Mouse (Mus musculus): ENCODE data around the gene Cdk1. TPM values are rescaled to one million over a fixed set of nuclear protein-coding genes. Genes with fewer than 3 reads are reported as not detected.

Cdk1 gene
- 344 and 384 TPM in 2 replicates for polyA plus RNA-seq (2015; fragmentation: Nextera tagmentation; extraction: Ambion mirVana)

GRCm38 (mm10) chr10:69352212-69353085 is at the start of gene Cdk1:
Gene Cdk1, minus strand, starts transcription at chr10:69352938.
- Histone ChIP-seq H3K4me2 (peak within 1 kb of the TSS; percentile 76), H3K9ac (peak within 1 kb of the TSS; percentile 95), H3K27ac (replicated peaks) (peak within 1 kb of the TSS; percentile 94), H3K36me3 (peaks cover 32% of the 10 kb centered on the region), H3K27me3 (replicated peaks) (no peaks in the 10 kb centered on the region), H3K9me3 (peaks cover 6% of the 10 kb centered on the region; the same call in 1 of the 2 replicates), H3K4me1 (peaks cover 41% of the 10 kb centered on the region), H3K4me3 (peak within 1 kb of the TSS; percentile 92)
- WGBS = under 1% methylated on average over 51 of the region's 51 CpGs
- ATAC-seq (ENCODE audit: extremely low read depth, insufficient number of reproducible peaks, low FRiP score, low TSS enrichment) = peak; percentile 88

GRCm38 (mm10) chr10:69399814-69400385 is 47.2 kb upstream of the Cdk1 start:
- WGBS = 5% methylated on average over 17 of the region's 17 CpGs
- Histone ChIP-seq H3K4me2 (peak overlapping the region; percentile 100), H3K4me1 (peaks cover 24% of the 10 kb centered on the region), H3K27me3 (replicated peaks) (peaks cover 59% of the 10 kb centered on the region), H3K9me3 (no peaks in the 10 kb centered on the region), H3K27ac (replicated peaks) (no peak overlapping the region), H3K9ac (peak overlapping the region; percentile 80), H3K36me3 (no peaks in the 10 kb centered on the region), H3K4me3 (peak overlapping the region; percentile 78)
- no peak for ATAC-seq (ENCODE audit: extremely low read depth, insufficient number of reproducible peaks, low FRiP score, low TSS enrichment)

DNA sequence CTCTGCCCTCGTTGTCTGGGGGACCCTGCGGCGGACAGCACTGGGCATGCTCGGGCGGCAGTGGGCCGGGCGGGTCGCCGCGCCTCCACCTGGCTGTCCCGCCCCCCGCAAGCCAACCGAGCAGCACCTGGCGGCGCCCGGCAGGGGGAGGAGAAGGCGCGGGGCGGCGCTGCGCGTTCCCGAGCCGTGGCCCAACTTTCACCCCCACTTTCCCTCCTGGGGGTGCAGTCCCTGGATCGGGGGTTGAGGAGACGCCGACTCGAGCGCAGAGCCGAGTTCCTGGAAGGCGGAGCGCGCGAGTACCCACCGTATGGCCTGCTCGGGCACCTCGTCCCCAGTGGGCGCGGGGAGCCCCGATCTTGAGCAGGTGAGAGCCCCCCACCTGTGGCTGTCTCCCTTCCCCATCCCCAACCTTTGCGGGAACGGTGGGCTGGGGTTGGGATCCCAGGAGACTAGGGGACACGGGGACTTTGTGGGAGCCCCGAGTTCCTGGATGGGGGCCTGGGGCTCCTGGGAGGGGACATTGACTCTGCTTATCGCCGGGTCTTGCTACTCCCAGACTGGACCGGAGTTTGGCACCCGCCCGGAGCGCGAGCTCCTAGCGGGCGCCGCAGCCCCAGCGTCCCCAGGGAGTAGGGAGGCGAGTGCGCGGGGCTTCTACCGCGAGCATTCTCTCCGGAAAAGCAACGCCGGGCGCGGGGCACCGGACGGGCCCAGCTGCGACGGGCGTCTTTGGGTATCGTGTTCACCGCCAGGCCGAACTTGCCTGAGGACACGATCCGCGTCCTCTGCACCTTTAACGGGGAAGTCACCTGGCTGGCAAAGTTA is 46.2 kb upstream of the Cdk1 start, which contains the start of gene Ank3:
Gene Ank3 (plus strand): TSS at position 11 of the 828 bp plus-strand sequence.
- ATAC-seq (ENCODE audit: extremely low read depth, insufficient number of reproducible peaks, low FRiP score, low TSS enrichment) = 0 out of 2 replicates have a peak, but pooled peaks have one; percentile 2
- peaks cover 27% of the 10 kb centered on the region for H3K4me1 ChIP-seq
- peak within 1 kb of the TSS; percentile 100 for H3K4me2 ChIP-seq
- H3K9ac ChIP-seq = peak within 1 kb of the TSS; percentile 80
- no peaks in the 10 kb centered on the region for H3K36me3 ChIP-seq
- H3K4me3 ChIP-seq = peak within 1 kb of the TSS; percentile 78
- H3K27ac ChIP-seq (replicated peaks) = no peak within 1 kb of the TSS
- WGBS = under 1% methylated on average over 77 of the region's 77 CpGs
- H3K9me3 ChIP-seq = no peaks in the 10 kb centered on the region
- peaks cover 62% of the 10 kb centered on the region for H3K27me3 ChIP-seq (replicated peaks)

- ATAC-seq (ENCODE audit: extremely low read depth, insufficient number of reproducible peaks, low FRiP score, low TSS enrichment) = no peak
- no peaks in the 10 kb centered on the region for H3K36me3 ChIP-seq
- H3K27ac ChIP-seq (replicated peaks) = no peak overlapping the region
- WGBS = under 1% methylated on average over 26 of the region's 26 CpGs
- peak overlapping the region; percentile 78 for H3K4me3 ChIP-seq
- peaks cover 30% of the 10 kb centered on the region for H3K4me1 ChIP-seq
- H3K4me2 ChIP-seq = peak overlapping the region; percentile 100
- H3K27me3 ChIP-seq (replicated peaks) = peaks cover 62% of the 10 kb centered on the region
- H3K9ac ChIP-seq = peak overlapping the region; percentile 80
- H3K9me3 ChIP-seq = no peaks in the 10 kb centered on the region
Observed at GRCm38 (mm10) chr10:69398197-69398762, 45.5 kb upstream of the Cdk1 start.

DNA sequence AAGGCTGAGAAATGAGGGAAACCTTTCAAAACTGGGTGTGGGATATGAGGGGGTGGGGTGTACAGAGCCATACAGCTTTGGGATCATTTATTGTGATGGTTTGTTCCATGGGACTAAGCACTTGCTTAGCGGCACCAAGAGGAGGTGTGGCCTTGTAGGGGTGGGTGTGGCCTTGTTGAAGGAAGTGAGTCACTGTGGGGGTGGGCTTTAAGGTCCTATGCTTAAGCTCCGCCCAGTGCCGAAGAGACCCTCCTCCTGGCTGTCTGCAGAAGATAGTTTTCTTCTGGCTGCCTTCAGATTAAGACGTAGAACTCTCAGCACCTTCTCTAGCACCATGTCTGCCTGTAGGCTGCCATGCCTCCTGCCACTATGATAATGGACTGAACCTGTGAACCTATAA is 36.8 kb upstream of the Cdk1 start:
- H3K4me3 ChIP-seq = no peak overlapping the region
- peaks cover under 1% of the 10 kb centered on the region; the same call in 1 of the 2 replicates for H3K27me3 ChIP-seq (replicated peaks)
- 0 out of 2 replicates have a peak, but pooled peaks cover 6% of the 10 kb centered on the region for H3K4me1 ChIP-seq
- H3K36me3 ChIP-seq = no peaks in the 10 kb centered on the region
- H3K4me2 ChIP-seq = no peak overlapping the region
- H3K9me3 ChIP-seq = no peaks in the 10 kb centered on the region
- ATAC-seq (ENCODE audit: extremely low read depth, insufficient number of reproducible peaks, low FRiP score, low TSS enrichment) = no peak
- H3K9ac ChIP-seq = no peak overlapping the region
- WGBS = 58% methylated on average over 4 of the region's 4 CpGs
- no peak overlapping the region for H3K27ac ChIP-seq (replicated peaks)

GRCm38 (mm10) chr10:69386767-69387166 is 34.0 kb upstream of the Cdk1 start:
- no peaks in the 10 kb centered on the region for H3K27me3 ChIP-seq (replicated peaks)
- no peaks in the 10 kb centered on the region for H3K9me3 ChIP-seq
- 54% methylated on average over 8 of the region's 8 CpGs for WGBS
- no peaks in the 10 kb centered on the region for H3K36me3 ChIP-seq
- no peak overlapping the region for H3K27ac ChIP-seq (replicated peaks)
- no peaks in the 10 kb centered on the region for H3K4me1 ChIP-seq
- ATAC-seq (ENCODE audit: extremely low read depth, insufficient number of reproducible peaks, low FRiP score, low TSS enrichment) = no peak
- H3K4me3 ChIP-seq = no peak overlapping the region
- H3K4me2 ChIP-seq = no peak overlapping the region
- no peak overlapping the region for H3K9ac ChIP-seq

DNA sequence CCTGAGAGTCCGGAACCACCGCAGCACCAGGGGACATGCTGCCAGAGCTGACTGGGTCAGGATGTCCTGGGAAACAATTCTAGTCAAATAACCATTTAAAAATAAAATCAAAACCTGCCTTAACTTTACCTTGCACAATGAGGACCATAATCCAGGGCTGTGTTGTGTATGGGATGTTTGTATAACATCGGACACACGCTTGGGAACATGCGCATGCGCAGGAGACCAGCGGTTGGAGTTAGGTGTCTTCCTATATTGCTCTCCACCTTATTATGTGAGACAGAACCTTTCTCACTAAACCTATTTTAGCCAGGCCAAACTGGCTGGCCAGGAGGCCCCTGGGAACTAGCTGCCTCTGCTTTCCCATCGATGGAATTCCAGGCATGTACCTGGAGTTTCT is 32.4 kb upstream of the Cdk1 start:
- WGBS = 91% methylated on average over 8 of the region's 8 CpGs

DNA sequence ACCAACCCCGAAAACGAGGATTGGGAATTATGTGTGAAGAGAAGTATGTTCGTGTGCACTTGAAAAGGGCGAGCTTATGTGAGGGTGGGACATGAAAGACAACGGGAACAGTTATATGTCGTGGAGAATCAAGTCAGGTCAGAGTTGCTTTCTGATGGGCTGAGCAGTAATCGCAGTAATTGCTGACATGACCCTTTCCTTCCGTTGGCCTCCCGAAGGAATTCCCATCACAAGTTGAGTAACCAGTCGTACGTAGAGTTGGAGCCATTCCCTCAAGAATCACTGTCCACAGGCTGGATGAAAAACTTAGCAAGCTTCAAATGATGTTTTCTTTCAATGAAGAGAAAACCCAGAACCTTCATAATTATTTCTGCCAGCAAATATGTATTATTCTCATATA is 31.9 kb upstream of the Cdk1 start:
- no peak overlapping the region for H3K4me3 ChIP-seq
- ATAC-seq (ENCODE audit: extremely low read depth, insufficient number of reproducible peaks, low FRiP score, low TSS enrichment) = no peak
- H3K27me3 ChIP-seq (replicated peaks) = no peaks in the 10 kb centered on the region
- H3K4me1 ChIP-seq = no peaks in the 10 kb centered on the region
- WGBS = 74% methylated on average over 11 of the region's 11 CpGs
- no peaks in the 10 kb centered on the region for H3K36me3 ChIP-seq
- no peaks in the 10 kb centered on the region for H3K9me3 ChIP-seq
- H3K9ac ChIP-seq = no peak overlapping the region
- no peak overlapping the region for H3K27ac ChIP-seq (replicated peaks)
- H3K4me2 ChIP-seq = no peak overlapping the region

More for the DNA sequence above, 32.4 kb upstream of the Cdk1 start:
- Histone ChIP-seq H3K9me3 (no peaks in the 10 kb centered on the region), H3K9ac (no peak overlapping the region), H3K4me3 (no peak overlapping the region), H3K36me3 (no peaks in the 10 kb centered on the region), H3K27me3 (replicated peaks) (no peaks in the 10 kb centered on the region), H3K4me1 (no peaks in the 10 kb centered on the region), H3K27ac (replicated peaks) (no peak overlapping the region), H3K4me2 (no peak overlapping the region)
- ATAC-seq (ENCODE audit: extremely low read depth, insufficient number of reproducible peaks, low FRiP score, low TSS enrichment) = no peak

DNA sequence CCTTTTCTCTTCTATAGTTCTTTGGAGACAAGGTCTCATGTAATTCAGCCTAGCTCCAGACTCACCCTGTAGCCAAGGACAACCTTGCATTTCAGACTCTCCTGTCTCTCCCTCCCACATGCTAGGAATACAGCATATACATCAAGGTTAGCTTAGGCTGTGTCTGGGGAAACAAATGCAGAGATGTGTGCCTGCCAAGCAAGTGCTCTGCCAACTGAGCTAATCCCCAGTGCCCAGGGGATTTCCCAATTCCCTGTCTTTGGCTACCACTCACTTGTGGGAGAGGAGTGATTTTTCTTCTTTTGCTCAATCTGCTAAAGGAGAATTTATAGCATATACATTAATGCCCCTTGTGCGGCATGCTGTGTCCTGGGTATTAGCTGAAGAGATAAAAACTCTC is 30.4 kb upstream of the Cdk1 start:
- H3K9ac ChIP-seq = no peak overlapping the region
- WGBS = 85% methylated on average over 1 of the region's 1 CpGs

GRCm38 (mm10) chr10:69375154-69375553 is 22.4 kb upstream of the Cdk1 start:
- 44% methylated on average over 7 of the region's 7 CpGs for WGBS
- no peaks in the 10 kb centered on the region for H3K9me3 ChIP-seq
- no peak overlapping the region for H3K4me3 ChIP-seq
- no peak overlapping the region for H3K4me2 ChIP-seq
- no peaks in the 10 kb centered on the region for H3K36me3 ChIP-seq
- no peak for ATAC-seq (ENCODE audit: extremely low read depth, insufficient number of reproducible peaks, low FRiP score, low TSS enrichment)
- H3K27me3 ChIP-seq (replicated peaks) = no peaks in the 10 kb centered on the region
- H3K4me1 ChIP-seq = no peaks in the 10 kb centered on the region
- no peak overlapping the region for H3K27ac ChIP-seq (replicated peaks)
- no peak overlapping the region for H3K9ac ChIP-seq

More for the DNA sequence above, 30.4 kb upstream of the Cdk1 start:
- H3K27me3 ChIP-seq (replicated peaks) = no peaks in the 10 kb centered on the region
- no peak overlapping the region for H3K4me3 ChIP-seq
- H3K36me3 ChIP-seq = no peaks in the 10 kb centered on the region
- no peak for ATAC-seq (ENCODE audit: extremely low read depth, insufficient number of reproducible peaks, low FRiP score, low TSS enrichment)
- H3K27ac ChIP-seq (replicated peaks) = no peak overlapping the region
- no peaks in the 10 kb centered on the region for H3K9me3 ChIP-seq
- H3K4me2 ChIP-seq = no peak overlapping the region
- H3K4me1 ChIP-seq = no peaks in the 10 kb centered on the region

All from heart, embryonic 13.5 days (tissue).